Mouse (Mus musculus): ENCODE measurements around the gene Tab3. TPM values are rescaled to one million over a fixed set of nuclear protein-coding genes. Genes with fewer than 3 reads are reported as not detected.

Tab3 gene
- 0.69 TPM in 1 of 2 replicates, not detected in the other for polyA plus RNA-seq (2012; ENCODE audit: insufficient read depth, low replicate concordance)

DNA sequence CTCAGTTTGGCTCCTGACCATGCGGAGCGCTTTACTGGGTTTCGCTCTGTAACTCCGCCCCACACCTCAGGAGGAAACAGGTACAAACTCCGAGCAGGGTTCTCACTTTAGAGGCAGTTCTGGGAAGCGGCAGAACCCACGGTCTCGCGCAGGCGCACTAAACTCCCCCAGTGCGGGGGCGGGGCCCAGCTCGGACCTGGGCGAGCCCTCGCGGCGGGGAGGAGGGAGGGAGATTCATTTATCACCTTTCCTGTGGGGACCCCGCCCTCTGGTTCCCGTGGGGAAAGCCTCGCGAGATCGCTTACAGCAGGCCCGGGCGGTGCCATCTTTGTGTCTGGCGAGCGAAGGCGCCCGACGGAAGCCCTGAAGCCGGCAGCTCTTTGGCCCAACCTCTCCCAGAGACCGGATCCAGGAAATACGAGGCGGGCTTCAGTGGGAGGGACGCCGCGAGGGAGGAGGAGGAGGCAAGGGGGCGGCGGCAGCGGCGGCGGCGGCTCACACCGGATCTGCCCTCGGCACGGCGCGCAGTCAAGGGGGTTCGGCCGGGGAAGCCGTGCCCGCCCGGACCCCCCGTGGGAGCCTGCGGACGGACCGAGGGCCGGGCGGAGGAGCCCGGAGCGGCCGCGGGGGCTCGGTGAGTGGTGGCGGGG is at the start of gene Tab3:
TSS of gene Tab3 (plus strand) at position 491 of the 650 bp plus-strand sequence.
- TF ChIP-seq GATA1 (IDR thresholded peaks at IDR 0.05; ENCODE audit: borderline replicate concordance, low read length): no peak
- TF ChIP-seq FLI1 (IDR thresholded peaks at IDR 0.05; ENCODE audit: low read length): no peak
- Histone ChIP-seq H3K36me3 (replicated peaks; ENCODE audit: low read length) (no peaks in the 10 kb centered on the region), H3K4me3 (replicated peaks) (peak within 1 kb of the TSS; percentile 95), H3K27me3 (replicated peaks) (peaks cover 8% of the 10 kb centered on the region), H3K4me1 (peaks cover 13% of the 10 kb centered on the region; the same call in 1 of the 2 replicates), H3K9me3 (peaks cover 5% of the 10 kb centered on the region; the same call in 1 of the 2 replicates)

GRCm38 (mm10) chrX:85525545-85525944 is 48.3 kb upstream of the Tab3 start:
- Histone ChIP-seq H3K4me3 (replicated peaks) (no peak overlapping the region), H3K27me3 (replicated peaks) (no peaks in the 10 kb centered on the region), H3K9me3 (no peaks in the 10 kb centered on the region), H3K4me1 (no peaks in the 10 kb centered on the region), H3K36me3 (replicated peaks; ENCODE audit: low read length) (no peaks in the 10 kb centered on the region)
- TF ChIP-seq FLI1 (IDR thresholded peaks at IDR 0.05; ENCODE audit: low read length) (no peak), GATA1 (IDR thresholded peaks at IDR 0.05; ENCODE audit: borderline replicate concordance, low read length) (no peak)

DNA sequence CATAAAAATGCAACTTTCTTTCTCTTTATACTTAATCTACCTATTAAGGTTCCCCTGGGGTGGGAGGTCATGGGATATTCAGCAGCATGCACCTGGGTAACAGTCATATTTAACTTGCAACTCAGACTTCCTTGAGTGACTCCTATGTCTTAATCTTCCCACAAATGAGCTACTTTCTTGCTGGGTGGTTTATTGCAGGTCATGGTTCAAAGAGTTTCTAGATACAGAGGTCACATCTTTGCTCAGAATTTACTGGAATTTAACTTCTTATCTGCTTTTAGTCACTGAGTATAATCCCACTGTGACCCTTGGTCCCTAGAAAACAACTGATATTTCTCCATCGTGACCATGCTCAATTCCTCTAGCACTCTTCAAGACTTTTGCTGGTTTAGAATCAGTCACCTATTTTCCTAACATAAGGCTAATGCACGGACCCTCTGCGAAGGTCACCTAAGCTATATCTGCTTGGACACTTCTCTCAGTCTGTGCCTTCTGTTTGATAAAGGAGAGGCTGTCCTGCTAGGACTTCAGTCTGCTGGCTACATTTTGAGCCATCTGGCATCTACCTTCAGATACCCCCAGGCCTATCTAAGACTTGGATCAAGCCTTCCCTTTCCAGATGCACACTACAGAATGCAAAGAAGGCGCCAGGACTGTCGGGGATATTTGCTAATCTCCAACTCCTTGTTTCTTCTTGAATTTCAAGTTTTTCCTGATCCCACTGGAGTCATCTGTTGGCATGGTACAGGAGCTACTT is 47.4 kb upstream of the Tab3 start:
- no peaks in the 10 kb centered on the region for H3K9me3 ChIP-seq
- no peaks in the 10 kb centered on the region for H3K36me3 ChIP-seq (replicated peaks; ENCODE audit: low read length)
- H3K4me1 ChIP-seq: no peaks in the 10 kb centered on the region
- H3K4me3 ChIP-seq (replicated peaks): no peak overlapping the region
- TF ChIP-seq GATA1 (IDR thresholded peaks at IDR 0.05; ENCODE audit: borderline replicate concordance, low read length): no peak
- no peak for TF ChIP-seq FLI1 (IDR thresholded peaks at IDR 0.05; ENCODE audit: low read length)
- H3K27me3 ChIP-seq (replicated peaks): no peaks in the 10 kb centered on the region

- no peaks in the 10 kb centered on the region for H3K36me3 ChIP-seq (replicated peaks; ENCODE audit: low read length)
- H3K9me3 ChIP-seq: no peaks in the 10 kb centered on the region
- TF ChIP-seq FLI1 (IDR thresholded peaks at IDR 0.05; ENCODE audit: low read length) (no peak), GATA1 (IDR thresholded peaks at IDR 0.05; ENCODE audit: borderline replicate concordance, low read length) (no peak)
- no peak overlapping the region for H3K4me3 ChIP-seq (replicated peaks)
- H3K4me1 ChIP-seq: no peaks in the 10 kb centered on the region
- peaks cover 5% of the 10 kb centered on the region for H3K27me3 ChIP-seq (replicated peaks)
Observed at GRCm38 (mm10) chrX:85558931-85559330, 14.9 kb upstream of the Tab3 start.

GRCm38 (mm10) chrX:85566256-85566655 is 7.6 kb upstream of the Tab3 start:
- Histone ChIP-seq H3K27me3 (replicated peaks) (peaks cover 11% of the 10 kb centered on the region), H3K4me3 (replicated peaks) (no peak overlapping the region)
- TF ChIP-seq GATA1 (IDR thresholded peaks at IDR 0.05; ENCODE audit: borderline replicate concordance, low read length): no peak
- TF ChIP-seq FLI1 (IDR thresholded peaks at IDR 0.05; ENCODE audit: low read length): no peak

DNA sequence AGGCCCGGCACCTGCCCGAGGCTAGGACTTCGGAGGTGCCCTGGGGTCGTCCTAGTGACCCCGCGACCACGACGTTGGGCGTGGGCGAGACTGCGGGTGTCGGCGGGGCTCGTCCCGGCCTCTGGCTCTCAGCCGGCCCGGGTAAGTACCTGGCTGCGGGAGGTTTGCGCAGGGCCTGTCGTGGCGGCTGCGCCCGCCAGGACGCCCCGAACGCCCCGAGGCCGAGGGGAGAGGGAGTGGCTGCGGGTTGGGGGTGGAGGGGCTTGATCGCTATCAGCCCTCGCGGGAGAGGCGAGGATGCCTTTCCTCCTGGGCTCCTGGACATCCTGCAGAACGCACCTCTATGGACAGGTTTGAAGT is 340 bp downstream of the Tab3 start:
- no peak for TF ChIP-seq GATA1 (IDR thresholded peaks at IDR 0.05; ENCODE audit: borderline replicate concordance, low read length)
- TF ChIP-seq FLI1 (IDR thresholded peaks at IDR 0.05; ENCODE audit: low read length): no peak
- Histone ChIP-seq H3K4me1 (peaks cover 14% of the 10 kb centered on the region; the same call in 1 of the 2 replicates), H3K4me3 (replicated peaks) (peak overlapping the region; percentile 95), H3K36me3 (replicated peaks; ENCODE audit: low read length) (no peaks in the 10 kb centered on the region), H3K27me3 (replicated peaks) (peaks cover 8% of the 10 kb centered on the region), H3K9me3 (peaks cover 5% of the 10 kb centered on the region; the same call in 1 of the 2 replicates)

More at GRCm38 (mm10) chrX:85566256-85566655, 7.6 kb upstream of the Tab3 start:
- no peaks in the 10 kb centered on the region for H3K36me3 ChIP-seq (replicated peaks; ENCODE audit: low read length)
- H3K9me3 ChIP-seq: no peaks in the 10 kb centered on the region
- H3K4me1 ChIP-seq: no peaks in the 10 kb centered on the region

- Histone ChIP-seq H3K27me3 (replicated peaks) (peaks cover 5% of the 10 kb centered on the region), H3K4me1 (peaks cover 25% of the 10 kb centered on the region; the same call in 1 of the 2 replicates), H3K9me3 (peaks cover 5% of the 10 kb centered on the region; the same call in 1 of the 2 replicates), H3K36me3 (replicated peaks; ENCODE audit: low read length) (no peaks in the 10 kb centered on the region), H3K4me3 (replicated peaks) (no peak overlapping the region)
- no peak for TF ChIP-seq GATA1 (IDR thresholded peaks at IDR 0.05; ENCODE audit: borderline replicate concordance, low read length)
- TF ChIP-seq FLI1 (IDR thresholded peaks at IDR 0.05; ENCODE audit: low read length): no peak
Observed at GRCm38 (mm10) chrX:85576310-85576709, 2.5 kb downstream of the Tab3 start.

- Histone ChIP-seq H3K4me1 (peaks cover 22% of the 10 kb centered on the region; the same call in 1 of the 2 replicates), H3K27me3 (replicated peaks) (no peaks in the 10 kb centered on the region), H3K9me3 (no peaks in the 10 kb centered on the region), H3K36me3 (replicated peaks; ENCODE audit: low read length) (no peaks in the 10 kb centered on the region), H3K4me3 (replicated peaks) (no peak overlapping the region)
- TF ChIP-seq FLI1 (IDR thresholded peaks at IDR 0.05; ENCODE audit: low read length) (no peak), GATA1 (IDR thresholded peaks at IDR 0.05; ENCODE audit: borderline replicate concordance, low read length) (no peak)
Observed at GRCm38 (mm10) chrX:85580768-85581167, 6.9 kb downstream of the Tab3 start.

DNA sequence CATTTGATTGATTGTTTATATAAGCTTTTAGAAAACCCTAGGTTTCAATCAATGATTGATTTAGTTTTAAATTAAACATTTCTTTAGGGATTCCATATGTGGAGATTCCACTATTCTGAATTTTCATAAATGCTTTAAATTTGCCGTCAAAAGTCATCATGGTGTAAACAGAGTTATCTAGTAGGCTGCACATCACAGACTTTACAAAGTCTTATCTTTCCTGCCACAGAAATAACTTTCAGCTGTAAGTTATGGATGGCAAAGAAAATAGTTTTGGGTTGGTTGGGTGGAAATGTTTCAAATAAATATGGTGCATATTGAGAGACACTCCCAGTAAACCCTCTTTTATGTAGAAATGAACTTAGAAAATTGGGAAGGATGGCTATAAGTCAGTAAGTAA is 8.7 kb downstream of the Tab3 start:
- Histone ChIP-seq H3K9me3 (no peaks in the 10 kb centered on the region), H3K27me3 (replicated peaks) (no peaks in the 10 kb centered on the region), H3K36me3 (replicated peaks; ENCODE audit: low read length) (no peaks in the 10 kb centered on the region), H3K4me3 (replicated peaks) (no peak overlapping the region), H3K4me1 (peaks cover 15% of the 10 kb centered on the region; the same call in 1 of the 2 replicates)
- TF ChIP-seq FLI1 (IDR thresholded peaks at IDR 0.05; ENCODE audit: low read length) (no peak), GATA1 (IDR thresholded peaks at IDR 0.05; ENCODE audit: borderline replicate concordance, low read length) (no peak)

DNA sequence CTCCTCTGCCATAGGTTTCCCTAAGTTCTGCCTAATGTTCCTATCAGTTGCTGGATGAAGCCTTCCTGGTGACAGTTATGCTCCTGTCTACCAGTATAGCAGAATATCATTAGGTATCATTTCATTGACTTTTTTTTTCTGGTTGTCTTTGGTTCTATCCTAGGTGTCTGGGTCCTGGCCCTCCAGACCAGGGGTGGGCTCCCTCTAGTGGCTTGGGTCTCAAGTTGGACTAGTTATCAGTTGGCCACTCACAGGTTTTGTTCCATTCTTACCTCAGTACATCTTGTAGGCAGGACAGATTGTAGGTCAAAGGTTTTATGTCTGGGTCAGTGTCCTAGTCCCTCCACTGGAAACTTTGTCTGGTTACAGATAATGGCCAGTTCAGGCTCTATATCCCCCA is 11.8 kb downstream of the Tab3 start:
- no peak overlapping the region for H3K4me3 ChIP-seq (replicated peaks)
- H3K36me3 ChIP-seq (replicated peaks; ENCODE audit: low read length): no peaks in the 10 kb centered on the region
- no peak for TF ChIP-seq GATA1 (IDR thresholded peaks at IDR 0.05; ENCODE audit: borderline replicate concordance, low read length)
- TF ChIP-seq FLI1 (IDR thresholded peaks at IDR 0.05; ENCODE audit: low read length): no peak
- H3K4me1 ChIP-seq: peaks cover 6% of the 10 kb centered on the region; the same call in 1 of the 2 replicates
- H3K9me3 ChIP-seq: no peaks in the 10 kb centered on the region
- no peaks in the 10 kb centered on the region for H3K27me3 ChIP-seq (replicated peaks)

All from megakaryocyte, embryonic 14.5 days (primary cell).